Mouse (Mus musculus): ENCODE results near the gene F2r.

GRCm38 (mm10) chr13:95626696-95627095 is 8.4 kb upstream of the F2r start:
- no peak for TF ChIP-seq CTCF (IDR thresholded peaks at IDR 0.05; ENCODE audit: extremely low read depth, insufficient read depth, insufficient read length, insufficient replicate concordance)
- TF ChIP-seq POLR2A (IDR thresholded peaks at IDR 0.05; ENCODE audit: low read depth, low read length), result no peak

Data from spleen, adult 2 months (tissue).